Mouse (Mus musculus) adipose tissue, adult 10 weeks (tissue): ENCODE data around the gene AW011738. TPM values are rescaled to one million over a fixed set of nuclear protein-coding genes. Genes with fewer than 3 reads are reported as not detected.

Source experiments
- polyA plus RNA-seq: library from polyadenylated mRNA; stranded (reverse); fragments of 350-450 nt; fragmentation: Illumina TruSeq; extraction: RNeasy Lipid Tissue Mini Kit (QIAGEN cat#74804); gene quantifications from one replicate; pipeline ENCODE4 v1.2.3, GENCODE M21; 2014; ENCODE audit warnings: low read depth, low replicate concordance

Gene AW011738
- polyA plus RNA-seq, result 5.0 TPM

DNA sequence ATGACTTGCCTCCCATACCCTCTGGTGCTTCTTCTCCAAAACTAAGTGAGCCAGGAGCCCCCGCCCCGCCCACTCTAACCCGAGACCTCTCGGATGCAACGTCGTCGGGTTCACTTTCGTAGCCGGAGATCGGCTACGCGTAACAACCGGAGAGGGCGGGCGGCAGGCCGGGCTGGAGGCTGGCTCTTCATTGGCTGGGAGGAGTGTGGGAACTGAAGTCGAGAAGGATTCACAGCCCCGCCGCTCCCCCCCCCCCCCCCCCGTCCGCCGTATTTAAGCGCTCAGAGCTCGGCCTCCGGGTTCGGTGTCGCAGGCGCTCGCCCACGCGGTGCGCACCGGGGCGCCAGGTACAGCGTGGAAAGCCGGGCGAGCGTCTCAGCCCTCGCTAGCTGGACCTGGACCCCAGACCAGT lies at the start of gene AW011738:
TSS of gene AW011738 (plus strand) at position 304 of the 412 bp plus-strand sequence.

GRCm38 (mm10) chr4:156197131-156197828 lies 5.8 kb upstream of the AW011738 start, which contains the start of gene Agrn:
Agrn (minus strand) TSS chr4:156197488.

DNA sequence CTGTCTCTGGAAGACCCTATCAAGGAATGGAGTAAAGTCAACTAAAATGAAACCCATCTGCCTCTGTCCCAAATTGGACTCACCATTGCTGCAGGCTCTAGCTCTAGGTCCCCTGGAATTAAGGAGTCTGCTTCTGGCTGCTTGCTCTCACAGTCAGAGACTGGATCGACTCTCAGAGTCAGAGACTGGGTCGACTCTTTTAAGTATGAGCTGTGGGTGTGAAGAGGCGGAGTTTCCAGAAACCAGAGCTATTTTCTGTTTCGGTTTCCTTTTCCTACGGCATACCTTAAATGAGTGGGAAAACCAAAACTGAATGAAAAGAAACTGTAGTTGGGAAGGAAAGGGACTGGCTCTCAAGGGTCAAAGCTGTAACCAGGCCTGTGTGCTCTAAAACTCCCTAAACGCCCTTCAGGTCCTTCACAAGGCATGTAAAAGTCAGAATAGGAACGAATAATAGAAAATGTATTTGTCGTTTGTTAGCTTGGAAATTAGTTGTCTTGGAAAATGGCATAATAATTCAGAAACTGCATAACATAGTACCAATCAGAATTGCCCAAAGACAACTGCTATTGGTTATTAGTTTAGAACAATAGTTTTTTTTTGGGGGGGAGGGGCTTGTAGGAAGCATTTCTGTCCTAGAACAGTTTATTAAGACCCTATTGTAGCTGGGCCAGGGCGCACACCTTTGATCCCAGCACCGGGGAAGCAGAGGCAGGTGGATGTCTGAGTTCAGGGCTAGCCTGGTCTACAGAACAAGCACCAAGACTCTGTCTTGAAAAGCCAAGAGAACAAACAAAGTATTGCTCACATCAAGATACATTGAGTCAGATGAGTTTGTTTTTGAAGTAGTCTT lies 2.3 kb upstream of the AW011738 start, which contains the start of gene Isg15:
TSS of gene Isg15 (minus strand) at position 196 of the 853 bp plus-strand sequence.

GRCm38 (mm10) chr4:156215649-156216048 lies 12.5 kb downstream of the AW011738 start, which contains the start of gene Perm1:
Perm1 (plus strand) TSS chr4:156215868.

DNA sequence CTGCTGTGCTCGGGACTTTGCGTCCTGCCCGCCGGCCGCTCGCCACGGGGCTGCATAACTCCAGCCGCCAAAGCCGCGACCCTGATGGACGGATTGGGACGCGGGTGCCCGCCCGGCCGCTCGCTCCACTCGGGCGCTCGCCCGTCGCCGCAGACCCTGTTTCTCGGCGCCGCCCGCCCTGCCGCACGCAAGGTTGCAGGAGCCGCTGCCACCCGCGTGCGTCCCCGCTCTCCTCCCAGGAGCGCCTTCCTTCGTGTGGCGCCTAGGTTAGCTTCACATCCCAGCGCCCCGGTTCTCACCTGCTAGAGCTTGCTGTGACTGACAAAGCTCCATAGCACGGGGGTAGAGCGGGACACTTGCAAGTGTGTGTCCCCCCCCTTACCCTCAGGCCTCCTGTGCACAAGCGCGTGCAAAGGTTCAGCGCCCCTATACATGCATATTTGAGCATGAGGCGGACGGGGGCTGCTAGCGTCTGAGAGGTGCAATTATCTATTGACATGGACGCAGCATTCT lies 31.7 kb downstream of the AW011738 start, which contains the start of gene Plekhn1:
TSS of gene Plekhn1 (minus strand) at position 157 of the 513 bp plus-strand sequence.

DNA sequence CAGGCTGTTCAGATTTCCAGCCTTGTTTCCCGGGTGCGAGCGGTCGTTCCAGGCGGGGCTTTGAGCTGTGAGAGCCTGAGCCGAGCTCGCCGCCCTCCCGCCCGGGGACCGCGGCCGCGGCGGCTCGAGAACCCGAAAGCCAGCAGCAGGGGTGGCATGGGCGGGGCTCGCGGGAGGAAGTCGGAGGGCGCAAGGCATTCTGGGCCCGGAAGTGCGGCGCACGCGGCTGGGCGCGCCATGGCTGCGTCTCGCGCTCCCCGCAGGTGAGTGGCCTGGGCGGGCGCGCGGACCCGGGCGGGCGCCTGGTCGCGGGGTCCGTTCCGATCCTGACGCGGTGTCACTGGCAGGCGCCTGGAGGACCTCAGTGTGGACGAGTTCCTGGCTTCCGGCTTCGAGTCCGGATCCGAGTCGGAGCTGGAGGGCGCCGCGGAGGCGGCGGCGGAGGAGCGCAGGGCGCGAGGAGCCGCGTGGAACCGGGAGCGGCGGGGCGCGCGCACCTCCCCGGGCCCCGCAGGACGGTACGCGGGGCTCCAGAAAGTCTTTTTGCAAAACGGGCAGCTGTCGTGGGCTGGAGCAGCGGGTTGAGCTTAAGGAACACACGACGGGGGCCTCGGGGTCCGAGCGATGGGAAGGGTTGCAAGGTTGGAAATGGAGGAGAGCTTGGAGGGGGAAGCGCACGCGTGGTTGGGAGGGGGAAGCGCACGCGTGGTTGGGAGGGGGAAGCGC lies 32.9 kb downstream of the AW011738 start, which contains the start of gene Noc2l:
TSS of gene Noc2l (plus strand) at position 203 of the 726 bp plus-strand sequence.

Other genes starting within 250 kb of the AW011738 start
- gene C1qtnf12, start 241.0 kb upstream of the AW011738 start, polyA plus RNA-seq, result 116 TPM
- 5.6 TPM for gene B3galt6, start 210.7 kb upstream of the AW011738 start, polyA plus RNA-seq
- gene Sdf4, start 210.4 kb upstream of the AW011738 start, polyA plus RNA-seq, result 298 TPM
- gene Tnfrsf4, start 189.5 kb upstream of the AW011738 start, polyA plus RNA-seq, result 2.4 TPM
- 1.8 TPM for gene Tnfrsf18, start 177.1 kb upstream of the AW011738 start, polyA plus RNA-seq
- 19.1 TPM for gene Ttll10, start 143.9 kb upstream of the AW011738 start, polyA plus RNA-seq
- 22.0 TPM for gene 9430015G10Rik, start 93.3 kb upstream of the AW011738 start, polyA plus RNA-seq
- 0.46 TPM for gene Rnf223, start 72.8 kb upstream of the AW011738 start, polyA plus RNA-seq
- gene Agrn, start 5.8 kb upstream of the AW011738 start, polyA plus RNA-seq, result 58.2 TPM
- 14.3 TPM for gene Isg15, start 2.5 kb upstream of the AW011738 start, polyA plus RNA-seq
- 0.46 TPM for gene Perm1, start 12.6 kb downstream of the AW011738 start, polyA plus RNA-seq
- gene Plekhn1, start 31.6 kb downstream of the AW011738 start, polyA plus RNA-seq, result 18.4 TPM
- gene Noc2l, start 32.7 kb downstream of the AW011738 start, polyA plus RNA-seq, result 35.5 TPM
- gene Samd11, start 52.4 kb downstream of the AW011738 start, polyA plus RNA-seq, result 0.72 TPM
- gene Vmn2r-ps159, start 127.8 kb downstream of the AW011738 start, polyA plus RNA-seq, result not detected